Mouse (Mus musculus): ENCODE measurements around the gene 1700007K13Rik. TPM values are rescaled to one million over a fixed set of nuclear protein-coding genes. Genes with fewer than 3 reads are reported as not detected.
"Not testable (repeated sequence)": the region's sequence is repeated elsewhere in the genome, so short reads cannot be mapped to it uniquely, and the experiment has no call there.

Gene 1700007K13Rik
- total RNA-seq (2017): not detected in 2 replicates

GRCm38 (mm10) chr2:28465836-28466518 lies at the start of gene 1700007K13Rik:
TSS of gene 1700007K13Rik (minus strand) at chr2:28466332.
- no peak for ATAC-seq (ENCODE audit: extremely low read depth, insufficient number of reproducible peaks, low FRiP score, poor library complexity, severe bottlenecking)

GRCm38 (mm10) chr2:28514489-28514888 lies 48.4 kb upstream of the 1700007K13Rik start:
- ATAC-seq (ENCODE audit: extremely low read depth, insufficient number of reproducible peaks, low FRiP score, poor library complexity, severe bottlenecking): peak; percentile 62

GRCm38 (mm10) chr2:28513431-28514370 lies 47.6 kb upstream of the 1700007K13Rik start:
- no peak for ATAC-seq (ENCODE audit: extremely low read depth, insufficient number of reproducible peaks, low FRiP score, poor library complexity, severe bottlenecking)

DNA sequence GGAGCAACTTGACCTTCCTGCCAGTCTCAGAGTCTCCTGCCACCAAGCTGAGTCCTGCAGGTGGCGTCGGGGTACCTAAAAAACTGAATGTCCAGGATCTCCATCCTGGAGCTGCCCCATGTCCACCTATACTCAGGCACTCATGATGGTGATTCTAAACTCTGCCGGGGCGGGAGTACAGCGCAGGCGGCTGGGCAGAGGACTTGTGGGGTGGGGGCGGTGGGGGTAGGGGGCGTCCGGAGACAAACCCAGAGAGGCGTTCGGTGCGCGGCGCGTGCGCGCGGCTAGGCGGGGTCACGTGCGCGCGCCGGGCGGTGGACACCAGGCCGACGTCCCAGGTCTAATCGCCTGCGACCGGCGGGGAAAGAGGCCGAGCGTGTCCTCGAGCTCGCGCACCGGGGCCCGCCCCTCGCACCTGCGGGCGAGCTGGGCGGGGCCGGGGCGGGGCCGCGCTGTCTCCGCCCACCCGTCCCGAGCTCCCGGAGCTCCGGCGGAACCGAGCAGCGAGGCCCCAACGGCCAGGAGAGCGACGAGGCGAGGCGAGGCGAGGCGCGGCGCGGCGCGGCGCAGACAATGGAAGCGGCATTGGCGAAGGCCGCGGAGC lies 46.8 kb upstream of the 1700007K13Rik start, which contains the start of gene Ralgds:
Ralgds (plus strand) TSS at position 328 of the 604 bp plus-strand sequence.
- ATAC-seq (ENCODE audit: extremely low read depth, insufficient number of reproducible peaks, low FRiP score, poor library complexity, severe bottlenecking): no peak

DNA sequence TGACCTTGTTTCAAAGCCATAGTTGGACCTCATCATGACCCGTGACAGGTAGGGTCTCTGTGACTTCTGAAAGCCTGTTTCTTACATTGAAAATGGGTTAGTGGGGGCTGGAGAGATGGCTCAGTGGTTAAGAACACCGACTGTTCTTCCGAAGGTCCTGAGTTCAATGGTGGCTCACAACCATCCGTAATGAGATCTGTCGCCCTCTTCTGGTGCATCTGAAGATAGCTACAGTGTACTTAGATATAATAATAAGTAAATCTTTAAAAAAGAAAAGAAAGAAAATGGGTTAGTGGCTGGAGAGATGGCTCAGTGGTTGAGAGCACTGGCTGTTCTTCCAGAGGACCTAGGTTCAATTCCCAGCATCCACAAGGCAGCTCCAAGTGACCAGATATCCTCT lies 45.5 kb upstream of the 1700007K13Rik start:
- ATAC-seq (ENCODE audit: extremely low read depth, insufficient number of reproducible peaks, low FRiP score, poor library complexity, severe bottlenecking): not testable (repeated sequence)

- ATAC-seq (ENCODE audit: extremely low read depth, insufficient number of reproducible peaks, low FRiP score, poor library complexity, severe bottlenecking): no peak
Observed at GRCm38 (mm10) chr2:28506291-28506690, 40.2 kb upstream of the 1700007K13Rik start.

- no peak for ATAC-seq (ENCODE audit: extremely low read depth, insufficient number of reproducible peaks, low FRiP score, poor library complexity, severe bottlenecking)
Observed at GRCm38 (mm10) chr2:28505795-28506194, 39.7 kb upstream of the 1700007K13Rik start, which contains the start of gene Gm10134. TSS of gene Gm10134 (plus strand) at chr2:28506095.

DNA sequence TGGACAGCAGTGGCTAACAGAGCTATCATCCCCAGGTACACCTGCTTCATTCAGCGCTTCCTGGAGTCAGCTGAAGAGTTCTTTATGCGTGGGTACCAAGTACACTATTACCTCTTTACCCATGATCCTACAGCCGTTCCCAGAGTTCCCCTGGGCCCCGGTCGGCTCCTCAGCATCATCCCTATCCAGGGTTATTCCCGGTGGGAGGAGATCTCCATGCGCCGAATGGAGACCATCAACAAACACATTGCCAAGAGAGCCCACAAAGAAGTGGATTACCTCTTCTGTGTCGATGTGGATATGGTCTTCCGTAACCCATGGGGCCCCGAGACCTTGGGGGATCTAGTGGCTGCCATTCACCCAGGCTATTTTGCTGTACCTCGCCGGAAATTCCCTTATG lies 38.5 kb upstream of the 1700007K13Rik start:
- ATAC-seq (ENCODE audit: extremely low read depth, insufficient number of reproducible peaks, low FRiP score, poor library complexity, severe bottlenecking): no peak

GRCm38 (mm10) chr2:28502987-28503386 lies 36.9 kb upstream of the 1700007K13Rik start:
- no peak for ATAC-seq (ENCODE audit: extremely low read depth, insufficient number of reproducible peaks, low FRiP score, poor library complexity, severe bottlenecking)

DNA sequence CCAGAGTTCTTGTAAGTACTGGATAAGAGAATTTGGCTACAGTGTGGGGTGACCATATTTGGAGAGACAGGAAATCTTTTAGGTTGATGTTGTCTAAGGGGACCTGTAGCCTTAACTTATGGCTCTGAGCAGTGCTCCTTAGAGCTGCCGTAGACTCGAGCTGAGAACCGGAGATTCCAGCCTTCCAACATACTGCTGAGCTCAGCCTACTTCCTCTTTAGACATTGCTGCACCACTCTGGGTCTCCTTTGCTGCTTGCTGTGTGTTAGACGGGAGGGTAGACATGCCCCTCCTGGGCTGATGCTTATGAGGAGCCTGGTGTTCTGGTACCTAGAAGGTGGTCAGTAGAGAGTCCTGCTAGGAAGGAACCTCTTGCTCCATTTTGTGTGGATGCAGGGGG lies 32.3 kb upstream of the 1700007K13Rik start:
- ATAC-seq (ENCODE audit: extremely low read depth, insufficient number of reproducible peaks, low FRiP score, poor library complexity, severe bottlenecking): no peak

DNA sequence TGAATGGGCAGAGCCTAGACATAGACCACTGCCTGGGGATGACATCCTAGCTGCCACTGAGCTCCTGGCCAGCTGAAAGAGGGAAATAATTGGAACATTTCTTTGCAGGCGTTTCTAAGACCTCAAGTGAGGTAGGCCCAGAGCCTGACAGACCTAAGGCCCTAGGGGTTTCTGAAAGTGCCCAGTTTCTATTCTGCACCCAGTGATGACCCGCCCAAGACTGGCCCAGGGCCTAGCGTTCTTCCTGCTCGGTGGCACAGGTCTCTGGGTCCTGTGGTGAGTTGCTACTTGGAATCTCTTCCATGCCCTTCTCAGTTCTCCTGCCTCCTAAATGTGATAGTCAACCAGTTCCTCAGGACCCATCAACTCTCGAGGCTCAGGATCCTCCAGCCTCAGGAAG lies 31.4 kb upstream of the 1700007K13Rik start:
- no peak for ATAC-seq (ENCODE audit: extremely low read depth, insufficient number of reproducible peaks, low FRiP score, poor library complexity, severe bottlenecking)

GRCm38 (mm10) chr2:28496671-28497070 lies 30.5 kb upstream of the 1700007K13Rik start, which contains the start of gene Gbgt1:
TSS of gene Gbgt1 (plus strand) at chr2:28496891.
- no peak for ATAC-seq (ENCODE audit: extremely low read depth, insufficient number of reproducible peaks, low FRiP score, poor library complexity, severe bottlenecking)

GRCm38 (mm10) chr2:28495801-28496595 lies 29.9 kb upstream of the 1700007K13Rik start:
- no peak for ATAC-seq (ENCODE audit: extremely low read depth, insufficient number of reproducible peaks, low FRiP score, poor library complexity, severe bottlenecking)

DNA sequence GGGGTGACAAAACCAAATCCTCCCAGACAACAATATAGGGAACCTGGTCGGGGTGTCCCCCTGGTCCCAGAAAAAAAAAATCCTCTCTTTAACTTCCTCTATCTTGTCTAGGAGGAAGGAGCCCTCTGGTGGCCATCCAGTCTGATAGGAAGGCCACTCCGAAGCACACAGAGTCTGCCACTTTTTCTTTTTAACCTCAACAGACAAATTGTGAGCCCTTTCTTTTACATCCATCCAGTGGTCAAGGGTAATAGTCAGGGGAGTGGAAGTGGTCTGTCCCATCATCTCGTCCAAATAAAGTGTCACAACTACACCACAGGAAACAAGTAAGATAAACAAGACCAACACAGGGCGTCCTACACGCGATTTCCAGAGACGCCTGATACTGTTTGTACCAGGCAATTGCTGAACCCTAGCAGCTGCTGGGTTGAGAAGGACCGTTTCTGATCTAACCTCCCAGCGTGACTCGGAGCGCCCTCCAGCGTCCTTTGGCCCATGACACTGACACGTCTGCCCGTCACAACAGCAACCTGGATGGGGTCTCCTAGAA lies 29.1 kb upstream of the 1700007K13Rik start:
- no peak for ATAC-seq (ENCODE audit: extremely low read depth, insufficient number of reproducible peaks, low FRiP score, poor library complexity, severe bottlenecking)

GRCm38 (mm10) chr2:28494521-28494920 lies 28.4 kb upstream of the 1700007K13Rik start:
- no peak for ATAC-seq (ENCODE audit: extremely low read depth, insufficient number of reproducible peaks, low FRiP score, poor library complexity, severe bottlenecking)

DNA sequence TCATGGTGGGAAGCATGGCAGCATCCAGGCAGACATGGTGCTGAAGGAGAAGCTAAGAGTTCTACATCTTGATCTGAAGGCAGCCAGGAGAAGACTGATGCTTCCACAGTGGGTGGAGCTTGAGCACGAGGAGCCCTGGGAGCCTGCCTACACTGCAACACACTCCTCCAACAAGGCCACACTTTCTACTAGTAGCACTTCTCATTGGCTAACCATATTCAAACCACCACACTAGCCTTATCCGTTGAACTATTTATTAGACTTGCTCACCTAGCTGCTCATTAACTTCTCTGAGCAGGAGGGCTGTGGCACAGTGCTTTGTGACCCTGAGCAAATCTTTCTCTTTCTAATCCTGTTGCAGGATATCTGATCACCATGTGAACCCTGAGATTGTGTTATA lies 17.7 kb upstream of the 1700007K13Rik start:
- no peak for ATAC-seq (ENCODE audit: extremely low read depth, insufficient number of reproducible peaks, low FRiP score, poor library complexity, severe bottlenecking)

DNA sequence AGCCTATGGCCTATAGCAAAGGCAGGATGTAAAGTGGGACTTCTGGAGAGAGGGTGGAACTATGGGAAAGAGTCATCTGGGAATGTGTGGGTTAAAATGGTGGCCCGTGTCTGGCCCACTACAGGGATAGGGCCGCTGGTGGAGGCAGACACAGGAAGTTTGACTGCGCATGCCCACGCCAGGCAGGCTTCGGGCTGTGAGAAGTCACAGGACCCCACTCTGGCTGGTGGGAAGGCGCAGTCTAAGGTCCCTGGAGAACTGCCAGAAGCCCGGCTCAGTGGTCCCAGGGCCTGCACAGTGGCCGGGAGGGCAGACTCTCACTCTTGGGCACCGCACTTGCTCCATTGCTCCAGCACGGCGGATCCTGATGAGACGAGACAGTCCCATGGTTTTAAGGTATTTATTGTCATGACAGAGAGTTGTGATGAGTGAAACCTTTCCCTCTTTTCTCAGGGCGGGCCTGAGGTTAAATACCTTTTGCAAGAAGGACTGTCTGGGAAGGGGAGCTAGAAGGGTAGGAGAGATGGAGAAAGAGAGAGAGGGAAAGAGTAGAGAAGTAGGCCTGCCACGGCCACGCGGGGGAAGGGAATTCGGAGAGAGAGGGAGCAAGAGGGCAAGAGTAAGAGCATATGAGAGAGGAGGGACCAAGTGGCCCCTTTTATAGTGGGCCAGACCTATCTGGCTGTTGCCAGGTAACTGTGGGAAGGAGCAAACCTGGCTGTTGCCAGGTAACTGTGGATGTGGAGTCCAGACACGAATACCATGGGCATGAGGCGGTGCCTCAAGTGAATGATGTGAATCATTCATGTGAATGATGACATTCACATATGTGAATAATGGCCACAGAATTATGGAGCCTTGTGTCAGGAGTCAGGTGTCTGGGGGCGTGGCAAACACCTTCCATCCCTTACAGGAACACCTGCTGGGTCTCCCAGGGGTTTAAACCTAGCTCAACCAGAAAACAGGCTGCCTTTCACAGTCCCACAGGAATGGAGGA lies 13.4 kb upstream of the 1700007K13Rik start:
- ATAC-seq (ENCODE audit: extremely low read depth, insufficient number of reproducible peaks, low FRiP score, poor library complexity, severe bottlenecking): no peak

All from neutrophil, adult 5-6 weeks (primary cell).